Mouse (Mus musculus) right cerebral cortex, postnatal 4 days (tissue): ENCODE data around the gene Mcur1.
A peak's percentile ranks its signal among the peaks of the same experiment; 100 is the strongest.

Experiments used
- DNase-seq: peaks from one replicate; pipeline ENCODE4 v3.0.0-alpha.2; 2022

The Mcur1 gene

GRCm38 (mm10) chr13:43524491-43525362 is 35.3 kb downstream of the Mcur1 start:
- DNase-seq, result no peak

- DNase-seq, result no peak
Observed at GRCm38 (mm10) chr13:43523906-43524480, 36.0 kb downstream of the Mcur1 start.

GRCm38 (mm10) chr13:43521940-43522339 is 38.1 kb downstream of the Mcur1 start:
- DNase-seq, result no peak

GRCm38 (mm10) chr13:43519251-43519650 is 40.7 kb downstream of the Mcur1 start:
- DNase-seq, result no peak

GRCm38 (mm10) chr13:43517371-43517770 is 42.6 kb downstream of the Mcur1 start:
- DNase-seq, result no peak

- no peak for DNase-seq
Observed at GRCm38 (mm10) chr13:43516931-43517330, 43.1 kb downstream of the Mcur1 start.

GRCm38 (mm10) chr13:43516119-43516518 is 43.9 kb downstream of the Mcur1 start:
- DNase-seq, result no peak

GRCm38 (mm10) chr13:43514950-43515358 is 45.0 kb downstream of the Mcur1 start:
- DNase-seq, result no peak

GRCm38 (mm10) chr13:43512736-43513135 is 47.3 kb downstream of the Mcur1 start:
- DNase-seq, result no peak

GRCm38 (mm10) chr13:43505798-43506197 is 54.2 kb downstream of the Mcur1 start:
- no peak for DNase-seq

GRCm38 (mm10) chr13:43503395-43503850 is 56.6 kb downstream of the Mcur1 start:
- peak; percentile 32 for DNase-seq

GRCm38 (mm10) chr13:43501601-43502000 is 58.4 kb downstream of the Mcur1 start:
- DNase-seq, result no peak

GRCm38 (mm10) chr13:43500483-43500850 is 59.5 kb downstream of the Mcur1 start:
- DNase-seq, result no peak

GRCm38 (mm10) chr13:43499731-43500482 is 60.1 kb downstream of the Mcur1 start:
- DNase-seq, result no peak

- DNase-seq, result peak; percentile 24
Observed at GRCm38 (mm10) chr13:43498849-43499248, 61.1 kb downstream of the Mcur1 start.

- DNase-seq, result no peak
Observed at GRCm38 (mm10) chr13:43497769-43498168, 62.2 kb downstream of the Mcur1 start.

GRCm38 (mm10) chr13:43496660-43497059 is 63.3 kb downstream of the Mcur1 start:
- no peak for DNase-seq

GRCm38 (mm10) chr13:43495645-43496044 is 64.3 kb downstream of the Mcur1 start:
- DNase-seq, result no peak

- no peak for DNase-seq
Observed at GRCm38 (mm10) chr13:43493725-43494124, 66.3 kb downstream of the Mcur1 start.

- DNase-seq, result no peak
Observed at GRCm38 (mm10) chr13:43493058-43493481, 66.9 kb downstream of the Mcur1 start.
